Mouse (Mus musculus): ENCODE data around the gene Cchcr1. TPM values are rescaled to one million over a fixed set of nuclear protein-coding genes. Genes with fewer than 3 reads are reported as not detected.

Cchcr1 gene
- total RNA-seq, 1 experiment: 28.5 TPM

- Histone ChIP-seq H3K9me3 (ENCODE audit: control insufficient read depth, insufficient read depth, low read depth, low read length) (no peaks in the 10 kb centered on the region), H3K4me3 (ENCODE audit: insufficient read depth in 1 of 2, low read depth in 1 of 2, low read length in 2 of 2, poor library complexity in 1 of 2, severe bottlenecking in 1 of 2) (no peak overlapping the region), H3K27ac (ENCODE audit: insufficient read depth, low read depth, low read length, poor library complexity, severe bottlenecking) (no peak overlapping the region), H3K4me1 (ENCODE audit: control insufficient read depth in 2 of 2, insufficient read depth in 2 of 2, low read length in 2 of 2, poor library complexity in 1 of 2) (peaks cover 0 to 11% of the 10 kb centered on the region in 2 experiments; a peak in 1 of 4 replicates), H3K36me3 (ENCODE audit: control insufficient read depth, insufficient read depth, low read length, poor library complexity, severe bottlenecking) (no peaks in the 10 kb centered on the region), H3K9ac (ENCODE audit: insufficient read depth, low read depth, low read length, poor library complexity, severe bottlenecking) (no peak overlapping the region)
- DNase-seq (ENCODE audit: low read depth, low spot score): no peak
- in situ Hi-C loops (cut with MboI; ENCODE audit: low sequenced_read_pairs in 2 of 2, unreplicated experiment in 2 of 2): no loop called here
- TF ChIP-seq ZC3H11A (IDR thresholded peaks at IDR 0.05; ENCODE audit: borderline replicate concordance, low read depth, low read length) (no peak), MAFK (IDR thresholded peaks at IDR 0.05; ENCODE audit: insufficient read depth, low read depth, low read length) (no peak), ZNF384 (IDR thresholded peaks at IDR 0.05; ENCODE audit: low read depth, low read length) (no peak), CHD2 (IDR thresholded peaks at IDR 0.05; ENCODE audit: low read depth, low read length) (no peak), HCFC1 (IDR thresholded peaks at IDR 0.05; ENCODE audit: borderline replicate concordance, insufficient read depth, low read length) (no peak)
Observed at GRCm38 (mm10) chr17:35571477-35571876, 54.6 kb downstream of the Cchcr1 start.

DNA sequence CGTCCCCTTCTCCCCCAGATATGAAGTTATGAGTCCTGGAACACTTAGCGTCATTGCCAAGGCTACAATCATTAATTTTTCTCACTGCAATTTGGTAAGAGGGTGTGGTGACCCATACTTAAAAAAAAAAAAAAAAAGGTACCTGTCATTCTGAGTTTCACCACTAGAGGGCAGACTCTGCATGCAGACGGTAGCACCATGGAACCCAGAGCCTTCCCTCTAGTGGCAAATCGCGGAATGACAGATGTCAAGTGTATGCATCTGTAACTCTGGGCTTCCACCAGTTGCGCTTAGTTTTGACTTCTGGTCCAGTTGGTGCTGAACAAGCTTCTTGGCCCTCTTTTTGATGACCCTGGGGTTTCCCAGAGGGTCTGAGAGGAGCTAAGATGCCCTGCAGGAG is 61.3 kb downstream of the Cchcr1 start:
- no peak overlapping the region for H3K27ac ChIP-seq (ENCODE audit: insufficient read depth, low read depth, low read length, poor library complexity, severe bottlenecking)
- peaks cover 0 to 1% of the 10 kb centered on the region in 2 experiments; a peak in 1 of 4 replicates for H3K4me1 ChIP-seq (ENCODE audit: control insufficient read depth in 2 of 2, insufficient read depth in 2 of 2, low read length in 2 of 2, poor library complexity in 1 of 2)
- in situ Hi-C loops (cut with MboI; ENCODE audit: low sequenced_read_pairs in 2 of 2, unreplicated experiment in 2 of 2): no loop called here
- H3K9me3 ChIP-seq (ENCODE audit: control insufficient read depth, insufficient read depth, low read depth, low read length): no peaks in the 10 kb centered on the region
- TF ChIP-seq ZNF384 (IDR thresholded peaks at IDR 0.05; ENCODE audit: low read depth, low read length): peak; percentile 100
- peak; percentile 58; the same call in 1 of the 2 replicates for TF ChIP-seq MAFK (IDR thresholded peaks at IDR 0.05; ENCODE audit: insufficient read depth, low read depth, low read length)
- TF ChIP-seq CHD2 (IDR thresholded peaks at IDR 0.05; ENCODE audit: low read depth, low read length): no peak
- peak; percentile 74 for TF ChIP-seq ZC3H11A (IDR thresholded peaks at IDR 0.05; ENCODE audit: borderline replicate concordance, low read depth, low read length)
- 0 out of 2 replicates have a peak, but pooled peaks have one; percentile 60 for TF ChIP-seq HCFC1 (IDR thresholded peaks at IDR 0.05; ENCODE audit: borderline replicate concordance, insufficient read depth, low read length)
- no peak overlapping the region for H3K9ac ChIP-seq (ENCODE audit: insufficient read depth, low read depth, low read length, poor library complexity, severe bottlenecking)
- H3K4me3 ChIP-seq (ENCODE audit: insufficient read depth in 1 of 2, low read depth in 1 of 2, low read length in 2 of 2, poor library complexity in 1 of 2, severe bottlenecking in 1 of 2): no peak overlapping the region
- H3K36me3 ChIP-seq (ENCODE audit: control insufficient read depth, insufficient read depth, low read length, poor library complexity, severe bottlenecking): no peaks in the 10 kb centered on the region
- DNase-seq (ENCODE audit: low read depth, low spot score): peak; percentile 99

Other genes with a start within 250 kb of the Cchcr1 start
- gene H2-Q1, start 196.7 kb upstream of the Cchcr1 start, total RNA-seq (2012; rRNA removed): 0.11 TPM in 1 of 2 replicates, not detected in the other
- gene H2-Q2, start 174.9 kb upstream of the Cchcr1 start, total RNA-seq (2012; rRNA removed): 0.67 and 1.4 TPM in 2 replicates
- gene H2-Q4, start 137.5 kb upstream of the Cchcr1 start, total RNA-seq (2012; rRNA removed): 9.1 and 19.9 TPM in 2 replicates
- gene H2-Q6, start 92.2 kb upstream of the Cchcr1 start, total RNA-seq (2012; rRNA removed): 0.94 and 2.3 TPM in 2 replicates
- 2.1 and 4.8 TPM in 2 replicates for gene H2-Q7, start 77.9 kb upstream of the Cchcr1 start, total RNA-seq (2012; rRNA removed)
- gene H2-Q10, start 47.0 kb upstream of the Cchcr1 start, total RNA-seq (2012; rRNA removed): 2.1 and 3.1 TPM in 2 replicates
- gene Pou5f1, start 11.1 kb upstream of the Cchcr1 start, total RNA-seq (2012; rRNA removed): 844 and 868 TPM in 2 replicates
- gene Tcf19, start 276 bp upstream of the Cchcr1 start, total RNA-seq (2012; rRNA removed): 7.6 and 10.5 TPM in 2 replicates
- 4.3 and 8.9 TPM in 2 replicates for gene Psors1c2, start 16.1 kb downstream of the Cchcr1 start, total RNA-seq (2012; rRNA removed)
- gene Cdsn, start 35.0 kb downstream of the Cchcr1 start, total RNA-seq (2012; rRNA removed): 1.1 and 1.2 TPM in 2 replicates
- 0.22 and 0.42 TPM in 2 replicates for gene 2300002M23Rik, start 50.4 kb downstream of the Cchcr1 start, total RNA-seq (2012; rRNA removed)
- gene Sfta2, start 84.4 kb downstream of the Cchcr1 start, total RNA-seq (2012; rRNA removed): 0.53 TPM in 1 of 2 replicates, not detected in the other
- gene Gm9573, start 109.5 kb downstream of the Cchcr1 start, total RNA-seq (2012; rRNA removed): not detected in 2 replicates
- 0.85 and 1.1 TPM in 2 replicates for gene Mucl3, start 126.6 kb downstream of the Cchcr1 start, total RNA-seq (2012; rRNA removed)
- gene Vars2, start 150.5 kb downstream of the Cchcr1 start, total RNA-seq (2012; rRNA removed): 58.5 and 90.3 TPM in 2 replicates
- 75.3 and 83.0 TPM in 2 replicates for gene Gtf2h4, start 156.6 kb downstream of the Cchcr1 start, total RNA-seq (2012; rRNA removed)
- gene Ddr1, start 187.5 kb downstream of the Cchcr1 start, total RNA-seq (2012; rRNA removed): 46.0 and 78.8 TPM in 2 replicates

All from ES-E14 (cell line).